In the genomic region with DNA sequence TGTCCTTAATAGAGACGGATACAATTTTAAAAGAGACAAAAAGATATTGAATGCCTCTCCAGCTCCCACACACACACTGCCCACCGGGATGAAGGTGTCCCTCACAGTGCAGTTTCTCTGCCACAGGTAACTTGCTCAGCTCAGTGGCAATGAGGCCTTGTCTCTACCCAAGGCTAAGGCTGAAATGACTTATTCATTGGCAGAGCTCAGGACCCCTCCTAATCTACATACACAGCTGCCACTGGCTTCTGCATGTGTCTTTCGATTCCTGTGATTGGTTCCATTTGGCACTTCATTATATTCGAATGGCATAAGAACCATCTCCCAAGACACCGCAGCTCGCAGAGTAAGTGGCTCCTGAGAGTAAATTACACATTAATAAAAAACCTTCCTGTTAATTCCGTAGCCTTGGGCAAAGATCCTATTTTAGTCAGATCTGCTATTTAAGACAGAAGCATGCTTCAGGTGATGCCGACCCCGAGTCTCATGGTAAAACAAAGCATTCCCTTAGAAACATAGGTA, we compare ENCODE assay signal across 16 mouse cellular contexts.
"Had no signal": no experiment of that assay in that cellular context is flagged by ENCODE, and none has a peak within 500 bp of the region (broad histone marks: within the 10 kb centered on the region; RNA-seq: fewer than 3 reads in every experiment).

No protein-coding gene starts in this region.

- DNase-seq: kidney, adult 8-10 months; kidney, postnatal 25 days; layer of hippocampus, adult 9-11 months; layer of hippocampus, postnatal 36 days; lung, embryonic 14.5 days; lung, postnatal 10 days; right cerebral cortex, postnatal 14 days; thymus, adult 2 months; thymus, postnatal 25 days had no signal

- H3K4me3 ChIP-seq: limb, embryonic 15.5 days; liver, embryonic 12.5 days; megakaryocyte, embryonic 14.5 days; neural tube, embryonic 13.5 days; stomach, embryonic 15.5 days had no signal

- H3K27me3 ChIP-seq: limb, embryonic 15.5 days; liver, embryonic 12.5 days; neural tube, embryonic 13.5 days; stomach, embryonic 15.5 days had no signal

- H3K9ac ChIP-seq: limb, embryonic 15.5 days; liver, embryonic 12.5 days; lung, embryonic 14.5 days; neural tube, embryonic 13.5 days; stomach, embryonic 15.5 days had no signal

- ATAC-seq: intestine, postnatal 0 days; liver, embryonic 12.5 days had no signal

- H3K4me2 ChIP-seq: limb, embryonic 15.5 days; liver, embryonic 12.5 days; lung, embryonic 14.5 days; neural tube, embryonic 13.5 days; stomach, embryonic 15.5 days had no signal

- H3K4me1 ChIP-seq: limb, embryonic 15.5 days; liver, embryonic 12.5 days; stomach, embryonic 15.5 days had no signal

- H3K36me3 ChIP-seq: limb, embryonic 15.5 days; liver, embryonic 12.5 days; neural tube, embryonic 13.5 days; stomach, embryonic 15.5 days had no signal

- H3K9me3 ChIP-seq: limb, embryonic 15.5 days; liver, embryonic 12.5 days; neural tube, embryonic 13.5 days; stomach, embryonic 15.5 days had no signal

- H3K27ac ChIP-seq: limb, embryonic 15.5 days; liver, embryonic 12.5 days; macrophage; neural tube, embryonic 13.5 days; stomach, embryonic 15.5 days had no signal
